23 mouse cellular contexts compared by ENCODE assay signal in genomic region chr4:141784835-141785234, GRCm38 (mm10). TPM values are rescaled to one million over a fixed set of nuclear protein-coding genes. Genes with fewer than 3 reads are reported as not detected.
DNase-seq lines count a peak whose midpoint lies in the region; ATAC-seq and TF ChIP-seq lines count a peak whose summit lies in the region.
"Had no signal": no experiment of that assay in that cellular context is flagged by ENCODE, and none has a peak within 500 bp of the region (broad histone marks: within the 10 kb centered on the region; RNA-seq: fewer than 3 reads in every experiment).

No protein-coding gene starts in this region.

- H3K4me2 ChIP-seq in stomach, postnatal 0 days (replicated peaks; ENCODE audit: low read depth) = no peak overlapping the region
- H3K4me2 ChIP-seq in midbrain, embryonic 16.5 days (ENCODE audit: low read length) = no peak overlapping the region
- H3K4me2 ChIP-seq: embryonic facial prominence, embryonic 13.5 days; forebrain, embryonic 12.5 days; heart, embryonic 11.5 days; heart, embryonic 15.5 days; hindbrain, embryonic 14.5 days had no signal

- H3K27me3 ChIP-seq in stomach, postnatal 0 days (ENCODE audit: control insufficient read depth, insufficient read depth, low read length) = no peaks in the 10 kb centered on the region
- H3K27me3 ChIP-seq in midbrain, embryonic 16.5 days (ENCODE audit: control insufficient read depth, insufficient read depth, low read depth, low read length) = no peaks in the 10 kb centered on the region
- H3K27me3 ChIP-seq: embryonic facial prominence, embryonic 13.5 days; forebrain, embryonic 12.5 days; heart, embryonic 15.5 days had no signal

- ATAC-seq in frontal cortex, adult (ENCODE audit: low TSS enrichment) = peak; percentile 63
- no peak for ATAC-seq in stomach, postnatal 0 days (ENCODE audit: low FRiP score, low TSS enrichment)
- ATAC-seq in midbrain, embryonic 16.5 days = no peak

- no peak for TF ChIP-seq EP300 in stomach, postnatal 0 days (optimal IDR thresholded peaks at IDR 0.05)

- WGBS in stomach, postnatal 0 days = 79% methylated on average over 5 of the region's 5 CpGs
- WGBS in midbrain, embryonic 16.5 days = 92% methylated on average over 5 of the region's 5 CpGs

- TF ChIP-seq CTCF in left cerebral cortex, adult 2 months (IDR thresholded peaks at IDR 0.05) = no peak; the same call in 1 of the 2 replicates
- peak; percentile 21; the same call in 1 of the 2 replicates for TF ChIP-seq CTCF in stomach, postnatal 0 days (IDR thresholded peaks at IDR 0.05; ENCODE audit: low read depth)

- no peak overlapping the region for H3K4me3 ChIP-seq in left cerebral cortex, adult 2 months
- H3K4me3 ChIP-seq in stomach, postnatal 0 days (ENCODE audit: low read depth, low read length) = no peak overlapping the region
- no peak overlapping the region for H3K4me3 ChIP-seq in midbrain, embryonic 16.5 days (ENCODE audit: low read depth, low read length)
- H3K4me3 ChIP-seq: embryonic facial prominence, embryonic 13.5 days; forebrain, embryonic 12.5 days; heart, embryonic 15.5 days; hindbrain, embryonic 10.5 days had no signal

- H3K4me1 ChIP-seq in stomach, postnatal 0 days (replicated peaks; ENCODE audit: control insufficient read depth, insufficient read depth) = 0 out of 2 replicates have a peak, but pooled peaks cover 3% of the 10 kb centered on the region
- peaks cover 4% of the 10 kb centered on the region for H3K4me1 ChIP-seq in midbrain, embryonic 16.5 days (ENCODE audit: control insufficient read depth, insufficient read depth, low read length)

- intact Hi-C loops in left cerebral cortex, adult 2 months (cut with DNase I) = no loop called here

- no peak for DNase-seq in frontal cortex, postnatal 14 days (ENCODE audit: low spot score in 2 of 2)
- no peak for DNase-seq in left cerebral cortex, adult 2 months (ENCODE audit: extremely low spot score in 1 of 2, low spot score in 2 of 2)
- no peak for DNase-seq in left cerebral cortex, adult 11 months (ENCODE audit: low spot score)
- DNase-seq in right cerebral cortex, adult 18-20 months = peak; percentile 60
- no peak for DNase-seq in right cerebral cortex, postnatal 25 days
- DNase-seq in stomach, postnatal 0 days (ENCODE audit: low spot score) = no peak
- DNase-seq: adrenal gland, adult 8-10 months; cerebellum, adult 11-12 months; cerebellum, adult 9-10 months; cerebellum, postnatal 25 days; gastrocnemius, postnatal 10 days; heart, adult 18-20 months had no signal

- H3K9ac ChIP-seq in stomach, postnatal 0 days (ENCODE audit: low read length) = no peak overlapping the region
- no peak overlapping the region for H3K9ac ChIP-seq in midbrain, embryonic 16.5 days (ENCODE audit: low read depth, low read length)
- H3K9ac ChIP-seq: embryonic facial prominence, embryonic 13.5 days; forebrain, embryonic 12.5 days; heart, embryonic 15.5 days; hindbrain, embryonic 14.5 days had no signal

- peak overlapping the region; percentile 59 for H3K27ac ChIP-seq in left cerebral cortex, adult 2 months
- H3K27ac ChIP-seq in stomach, postnatal 0 days (replicated peaks) = no peak overlapping the region
- H3K27ac ChIP-seq in midbrain, embryonic 16.5 days (ENCODE audit: low read length) = no peak overlapping the region
- H3K27ac ChIP-seq: embryonic facial prominence, embryonic 13.5 days; forebrain, embryonic 12.5 days; heart, embryonic 15.5 days; hindbrain, embryonic 10.5 days; hindbrain, embryonic 14.5 days had no signal

- H3K9me3 ChIP-seq in stomach, postnatal 0 days (ENCODE audit: control insufficient read depth, low read length) = no peaks in the 10 kb centered on the region
- H3K9me3 ChIP-seq in midbrain, embryonic 16.5 days (replicated peaks; ENCODE audit: control insufficient read depth, low read length, poor library complexity, severe bottlenecking) = no peaks in the 10 kb centered on the region
- H3K9me3 ChIP-seq: embryonic facial prominence, embryonic 13.5 days; forebrain, embryonic 12.5 days; G1E; heart, embryonic 15.5 days; hindbrain, embryonic 10.5 days had no signal

- peaks cover 14% of the 10 kb centered on the region for H3K36me3 ChIP-seq in stomach, postnatal 0 days (ENCODE audit: control insufficient read depth, insufficient read depth, low read length)
- H3K36me3 ChIP-seq in midbrain, embryonic 16.5 days (ENCODE audit: control insufficient read depth, insufficient read depth, low read length) = peaks cover 37% of the 10 kb centered on the region

RNA-seq across cellular contexts. Expression of gene Dnajc16, which starts 5.9 kb away (rescaled TPM):
- 10 to 100 TPM; 43.4 to 43.7 TPM for total RNA-seq in left cerebral cortex, adult 2 months (2021)
- polyA plus RNA-seq in stomach, postnatal 0 days (2015; fragmentation: Nextera tagmentation; extraction: Ambion mirVana) = 2.9 and 3.1 TPM in 2 replicates
- 6.6 and 7.3 TPM in 2 replicates for polyA plus RNA-seq in midbrain, embryonic 16.5 days (2015; fragmentation: Nextera tagmentation; extraction: Ambion mirVana)

RNA-seq across cellular contexts. Expression of gene Casp9, which starts 8.6 kb away (rescaled TPM):
- 10 to 100 TPM; 22.1 to 22.4 TPM for total RNA-seq in left cerebral cortex, adult 2 months (2021)
- 9.8 and 10.8 TPM in 2 replicates for polyA plus RNA-seq in stomach, postnatal 0 days (2015; fragmentation: Nextera tagmentation; extraction: Ambion mirVana)
- 20.7 and 21.7 TPM in 2 replicates for polyA plus RNA-seq in midbrain, embryonic 16.5 days (2015; fragmentation: Nextera tagmentation; extraction: Ambion mirVana)

RNA-seq across cellular contexts. Expression of gene Agmat, which starts 38.4 kb away (rescaled TPM):
- total RNA-seq in left cerebral cortex, adult 2 months (2021) = 1 to 10 TPM; 2.0 to 2.7 TPM
- 0.13 and 0.34 TPM in 2 replicates for polyA plus RNA-seq in stomach, postnatal 0 days (2015; fragmentation: Nextera tagmentation; extraction: Ambion mirVana)
- not detected in 2 replicates for polyA plus RNA-seq in midbrain, embryonic 16.5 days (2015; fragmentation: Nextera tagmentation; extraction: Ambion mirVana)
- polyA plus RNA-seq: embryonic facial prominence, embryonic 13.5 days; forebrain, embryonic 12.5 days; G1E; hindbrain, embryonic 10.5 days had no signal

RNA-seq across cellular contexts. Expression of gene Cela2a, which starts 41.1 kb away (rescaled TPM):
- not detected for total RNA-seq in left cerebral cortex, adult 2 months (2021)
- 18.1 and 22.4 TPM in 2 replicates for polyA plus RNA-seq in stomach, postnatal 0 days (2015; fragmentation: Nextera tagmentation; extraction: Ambion mirVana)
- polyA plus RNA-seq in midbrain, embryonic 16.5 days (2015; fragmentation: Nextera tagmentation; extraction: Ambion mirVana) = 0.40 TPM in 1 of 2 replicates, not detected in the other
- total RNA-seq: adrenal gland, adult 8-10 months; G1E; gastrocnemius, postnatal 10 days; gastrocnemius, postnatal 4 days; heart, adult 18-20 months; heart, postnatal 25 days had no signal
- polyA plus RNA-seq: embryonic facial prominence, embryonic 13.5 days; forebrain, embryonic 12.5 days; G1E; heart, embryonic 11.5 days; hindbrain, embryonic 10.5 days; hindbrain, embryonic 14.5 days had no signal
